Mouse (Mus musculus) c-Kit-positive CD71-positive TER-119-positive erythroid progenitor cells, embryonic 14.5 days (primary cell): ENCODE results near the gene Ggta1.
"Not testable (repeated sequence)": the region's sequence is repeated elsewhere in the genome, so short reads cannot be mapped to it uniquely, and the experiment has no call there.

Source experiments
- DNase-seq: peaks from one replicate; pipeline ENCODE4 v3.0.0-alpha.2; 2013; ENCODE audit warnings: low spot score

Gene Ggta1

DNA sequence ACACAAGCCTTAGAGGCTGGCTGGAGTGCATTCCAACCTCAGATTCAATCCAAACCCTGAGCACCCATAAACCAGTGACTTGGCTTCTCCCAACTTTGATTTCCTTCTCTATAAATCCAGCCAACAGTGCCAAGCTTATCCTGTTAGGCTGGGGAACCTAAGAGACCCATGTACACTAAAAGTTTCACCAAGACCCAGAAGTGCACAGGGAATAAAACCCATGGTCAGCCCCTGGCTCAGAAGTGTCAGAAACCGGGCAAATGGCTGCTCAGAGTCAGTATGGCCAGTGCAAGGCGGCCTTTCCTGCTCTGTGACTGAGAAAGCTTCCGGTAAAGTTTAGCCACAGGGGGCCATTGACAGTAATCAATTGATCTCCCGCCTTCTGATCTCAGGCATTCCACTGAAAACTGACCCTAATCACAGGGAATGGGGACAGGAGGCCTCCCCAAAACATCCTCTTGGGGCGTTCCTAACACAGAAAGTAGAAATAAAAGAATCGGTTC is 2.6 kb downstream of the Ggta1 start:
- no peak for DNase-seq

DNA sequence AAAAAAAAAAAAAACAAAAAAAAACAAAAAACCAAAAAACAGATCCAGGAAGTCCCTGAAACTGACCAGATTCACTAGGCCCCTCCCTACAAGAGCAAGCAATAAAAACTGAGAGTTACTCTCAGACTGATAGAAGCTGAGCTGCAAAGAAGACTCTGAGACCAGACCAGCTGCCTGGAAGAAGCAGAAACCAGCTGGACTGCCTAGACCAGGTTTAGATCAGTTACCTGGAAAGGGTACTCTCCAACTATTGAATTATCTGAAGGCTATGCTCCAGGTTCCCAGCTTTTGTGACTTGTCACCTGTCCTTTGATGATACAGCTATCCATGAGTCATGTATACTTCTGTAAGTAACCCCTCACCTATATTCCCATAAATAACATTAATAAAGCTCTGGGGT is 3.7 kb downstream of the Ggta1 start:
- no peak for DNase-seq

DNA sequence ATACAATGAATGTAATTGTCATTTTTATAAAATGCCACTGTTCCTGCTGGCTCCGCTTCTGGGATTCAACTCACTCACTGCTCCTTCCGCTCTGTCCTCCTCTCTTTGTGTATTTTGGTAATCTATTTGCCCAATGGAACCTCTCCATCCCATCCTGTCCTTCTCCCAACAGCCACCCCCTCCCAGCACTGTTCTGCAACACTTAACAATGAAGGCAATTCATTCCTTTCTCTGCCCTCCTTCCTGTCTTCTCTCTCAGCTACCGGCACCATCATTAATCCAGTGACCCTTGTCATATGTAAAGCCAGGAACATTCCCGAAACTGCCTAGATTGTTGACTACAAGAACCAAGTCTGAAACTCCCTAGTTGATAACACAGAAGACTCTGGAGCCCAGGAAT is 4.6 kb downstream of the Ggta1 start:
- DNase-seq: no peak

DNA sequence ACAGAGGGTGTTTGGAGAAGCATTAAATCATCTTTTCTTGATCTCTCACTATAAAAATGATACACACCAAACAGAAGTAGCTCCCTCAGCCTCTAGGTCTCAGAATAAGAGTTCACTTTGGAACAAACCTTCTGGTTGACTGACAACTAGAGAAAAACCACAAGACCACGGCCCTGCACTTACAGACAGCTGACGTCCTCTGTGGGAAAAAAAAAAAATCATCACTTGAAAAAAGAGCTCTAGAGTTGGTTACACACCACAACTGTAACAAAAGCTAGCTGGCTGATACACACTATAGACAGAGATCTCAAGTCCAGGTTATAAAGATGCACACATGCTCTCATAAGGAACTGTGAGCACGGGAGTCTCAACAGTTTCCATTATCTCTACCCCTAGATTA is 9.3 kb downstream of the Ggta1 start:
- DNase-seq: no peak

DNA sequence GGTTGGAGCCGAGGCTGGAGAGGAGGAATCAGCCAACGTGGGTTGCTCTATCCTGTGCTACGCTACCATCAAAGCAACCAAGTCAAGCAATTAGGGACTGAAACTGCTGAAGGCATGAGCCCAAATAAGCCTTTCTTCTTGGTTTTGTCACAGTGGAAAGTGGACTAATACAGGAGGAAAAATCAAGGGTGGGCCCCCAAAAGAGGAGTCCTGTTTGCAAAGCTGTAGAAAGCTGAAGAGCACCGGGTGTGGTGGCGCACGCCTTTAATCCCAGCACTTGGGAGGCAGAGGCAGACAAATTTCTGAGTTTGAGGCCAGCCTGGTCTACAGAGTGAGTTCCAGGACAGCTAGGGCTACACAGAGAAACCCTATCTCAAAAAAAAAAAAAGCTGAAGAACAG is 10.3 kb downstream of the Ggta1 start:
- not testable (repeated sequence) for DNase-seq

DNA sequence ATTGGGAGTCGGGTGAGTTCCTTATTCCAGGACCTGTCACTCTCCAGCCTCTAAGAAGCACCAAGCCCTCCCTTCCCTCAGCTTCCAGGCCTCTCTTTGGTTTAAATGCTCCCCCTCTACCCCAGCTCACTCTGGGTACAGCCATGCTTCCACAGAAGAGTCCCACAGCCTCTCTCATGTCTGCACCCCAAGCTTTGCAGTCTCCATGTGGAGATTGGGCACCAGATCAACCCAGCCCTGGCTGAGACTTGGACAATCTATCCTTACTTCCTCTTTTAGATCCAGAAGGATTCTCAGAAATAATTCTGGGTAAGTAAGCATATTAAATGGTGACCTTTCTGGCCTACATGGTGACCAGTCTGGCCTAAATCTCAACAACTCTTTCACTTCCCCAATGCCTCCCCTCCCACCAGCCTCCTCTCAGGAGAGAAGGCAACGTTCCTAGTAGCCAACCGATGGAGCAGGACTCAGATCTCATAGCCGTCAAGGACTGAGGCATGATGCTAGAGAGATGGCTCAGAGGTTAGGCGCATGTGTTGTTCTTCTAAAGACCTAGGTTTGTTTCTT is 11.5 kb downstream of the Ggta1 start:
- no peak for DNase-seq

DNA sequence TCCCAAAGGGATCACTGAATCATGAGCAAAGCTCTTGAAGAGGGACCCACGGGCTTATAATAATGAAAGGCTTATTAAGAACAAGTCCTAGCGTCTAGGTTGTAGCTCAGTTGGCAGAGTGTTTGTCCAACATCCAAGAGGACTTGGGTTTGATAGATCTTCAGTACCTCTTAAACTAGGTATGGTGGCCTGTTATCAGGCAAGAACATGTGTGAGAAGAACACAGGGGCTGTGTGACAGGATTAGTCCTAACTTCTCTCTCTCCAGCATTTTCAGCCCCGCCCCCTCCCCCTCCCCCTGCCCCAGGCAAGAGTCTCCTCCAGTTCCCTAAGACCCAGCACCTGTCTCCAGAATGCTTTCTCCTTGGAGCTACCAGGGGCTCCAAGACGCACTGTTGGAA is 12.2 kb downstream of the Ggta1 start:
- peak; percentile 45 for DNase-seq

DNA sequence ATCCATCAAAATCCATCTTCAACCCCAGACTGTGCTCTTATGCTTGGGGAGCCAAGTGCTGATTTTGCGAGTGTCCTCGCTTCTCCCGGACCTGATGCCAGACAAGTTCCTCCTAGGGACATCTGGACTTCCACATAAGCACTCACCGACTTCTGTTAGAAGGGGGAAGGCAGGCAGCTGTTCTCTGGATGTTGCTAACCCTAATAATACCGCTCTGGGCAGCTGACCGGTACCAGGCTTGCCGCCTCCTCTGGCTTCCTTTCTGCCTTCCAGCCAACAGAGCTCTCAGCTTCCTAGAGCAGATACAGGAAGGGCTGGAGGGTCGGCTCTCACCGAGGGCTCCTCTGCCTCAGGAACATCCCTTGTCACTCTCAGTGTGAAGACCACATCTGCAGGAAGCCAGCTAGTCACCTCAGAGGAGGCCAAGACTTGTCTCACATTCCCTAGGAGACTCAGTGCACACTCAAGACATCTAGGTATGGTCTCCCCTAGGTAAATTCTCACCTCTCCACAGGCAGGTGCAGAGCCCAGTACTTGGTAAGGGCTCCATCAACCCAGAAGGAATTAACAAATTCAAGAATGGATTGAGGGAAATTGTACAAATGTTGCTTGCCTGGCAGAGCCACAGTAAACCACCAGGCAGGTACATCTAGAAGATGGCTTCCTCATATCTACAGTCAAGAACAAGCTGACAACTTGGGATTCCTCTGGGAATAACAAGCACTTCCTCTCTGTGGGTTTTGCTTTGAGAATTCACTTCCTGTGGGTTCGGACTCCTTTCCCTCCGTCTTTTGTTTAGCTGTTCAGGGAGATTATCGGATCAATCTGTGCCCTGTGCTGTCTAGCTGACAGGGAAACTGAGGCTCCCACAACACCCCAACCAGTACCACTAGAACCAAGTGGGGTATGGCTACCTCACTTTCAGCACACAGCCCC is 13.1 kb downstream of the Ggta1 start:
- no peak for DNase-seq

DNA sequence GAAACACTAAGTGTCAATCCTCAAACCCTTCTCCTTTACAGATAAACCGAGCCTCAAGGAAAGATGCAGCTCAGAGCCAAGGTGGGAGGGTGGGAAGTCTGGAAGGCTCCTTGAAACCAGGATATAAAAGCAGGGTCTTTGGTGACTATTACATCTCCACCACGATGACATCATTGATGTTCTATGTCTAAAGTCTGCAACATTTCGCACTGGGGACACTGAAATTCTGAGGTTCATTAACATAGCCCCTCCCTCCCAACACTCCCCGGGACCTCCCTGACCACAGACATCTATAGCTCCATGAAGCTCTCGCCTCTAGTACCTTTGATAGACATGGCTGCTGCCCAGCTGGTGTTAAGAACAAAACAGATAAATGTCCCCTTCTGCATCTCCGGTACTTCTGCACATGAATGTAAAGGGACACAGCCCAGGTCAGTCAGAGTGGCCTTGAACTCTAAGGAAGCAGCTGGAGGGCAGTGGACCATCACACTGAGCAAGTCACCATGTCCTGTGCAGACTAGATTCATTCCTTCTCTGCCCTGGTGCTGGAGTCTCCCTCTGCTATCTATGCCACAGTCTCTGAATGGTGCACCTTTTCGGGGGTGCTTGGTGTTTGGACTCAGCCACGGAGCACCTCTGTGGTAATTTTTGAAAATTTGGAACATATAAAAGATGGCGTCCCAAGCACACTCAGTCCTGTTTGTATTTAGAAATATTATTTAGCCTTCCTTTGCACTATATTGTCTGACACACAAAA is 13.9 kb downstream of the Ggta1 start:
- no peak for DNase-seq

DNA sequence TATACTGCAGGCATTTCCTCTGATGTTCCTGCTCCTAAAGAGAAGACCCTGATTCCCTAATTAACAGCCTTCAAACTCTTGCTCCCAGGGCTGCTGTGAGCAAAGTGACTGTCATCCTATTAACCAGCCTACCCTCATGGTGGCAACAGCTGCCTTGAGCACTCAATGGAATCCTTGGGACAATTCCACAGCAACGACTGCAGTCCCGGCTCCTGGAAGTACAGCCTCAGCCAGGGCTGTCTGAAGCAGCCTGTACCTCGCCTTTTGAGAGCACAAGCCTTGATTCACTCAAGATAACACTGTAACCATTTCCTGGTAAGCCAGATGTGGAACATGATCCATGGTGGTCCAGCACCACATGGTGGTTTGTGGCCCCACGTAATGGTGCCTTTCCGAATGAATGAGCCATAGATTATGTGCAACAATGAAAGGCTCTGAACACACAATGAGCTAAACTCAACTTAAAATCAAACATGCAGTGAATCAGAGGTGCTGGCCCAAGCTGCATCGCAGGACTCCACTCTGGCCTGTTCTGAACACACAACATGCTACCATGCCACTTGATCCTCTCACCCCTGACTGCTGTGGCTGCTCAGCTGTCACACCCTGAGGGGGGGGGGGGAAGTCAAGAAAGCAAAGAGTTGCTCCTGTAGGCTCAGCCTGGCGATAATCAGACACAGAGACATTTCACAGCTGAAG is 14.7 kb downstream of the Ggta1 start:
- no peak for DNase-seq

DNA sequence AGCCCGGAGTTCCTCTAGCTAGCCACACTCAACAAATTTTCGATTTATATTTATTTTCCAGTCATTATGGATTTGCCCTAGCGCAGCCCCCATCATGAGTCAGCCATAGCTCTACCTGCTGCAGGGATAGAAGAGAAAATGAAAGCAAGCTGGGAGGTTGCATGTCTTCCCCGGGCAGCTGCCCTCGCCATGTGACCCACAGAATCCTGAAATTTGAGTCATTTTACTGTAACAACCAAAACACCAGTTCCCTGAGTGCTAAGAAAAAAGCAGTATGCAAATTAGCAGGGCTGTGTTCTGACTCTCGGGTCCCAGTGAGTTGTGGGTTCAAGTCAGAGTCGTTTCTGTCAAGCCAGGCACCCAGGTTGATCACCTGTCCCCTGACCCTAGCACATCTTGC is 15.6 kb downstream of the Ggta1 start:
- no peak for DNase-seq

DNA sequence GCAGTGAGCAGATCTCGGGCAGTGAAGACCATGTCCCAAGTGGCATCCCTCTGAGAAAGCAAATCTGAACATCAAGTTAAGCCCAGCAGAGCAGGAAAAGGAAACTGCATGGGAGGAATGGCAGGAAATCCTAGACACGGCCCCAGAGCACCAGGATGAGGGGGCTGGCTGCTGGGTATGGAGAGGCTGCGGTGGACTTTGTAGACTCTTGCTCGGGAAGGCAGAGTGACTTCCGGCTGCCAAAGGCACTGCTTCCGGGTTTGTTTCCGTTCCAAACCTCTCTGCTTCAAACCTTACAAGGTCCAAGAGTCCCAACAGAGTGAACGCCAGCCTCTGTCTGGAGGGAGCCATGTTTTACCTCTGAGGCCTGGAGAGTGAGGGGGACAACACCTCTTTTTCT is 16.2 kb downstream of the Ggta1 start:
- no peak for DNase-seq

DNA sequence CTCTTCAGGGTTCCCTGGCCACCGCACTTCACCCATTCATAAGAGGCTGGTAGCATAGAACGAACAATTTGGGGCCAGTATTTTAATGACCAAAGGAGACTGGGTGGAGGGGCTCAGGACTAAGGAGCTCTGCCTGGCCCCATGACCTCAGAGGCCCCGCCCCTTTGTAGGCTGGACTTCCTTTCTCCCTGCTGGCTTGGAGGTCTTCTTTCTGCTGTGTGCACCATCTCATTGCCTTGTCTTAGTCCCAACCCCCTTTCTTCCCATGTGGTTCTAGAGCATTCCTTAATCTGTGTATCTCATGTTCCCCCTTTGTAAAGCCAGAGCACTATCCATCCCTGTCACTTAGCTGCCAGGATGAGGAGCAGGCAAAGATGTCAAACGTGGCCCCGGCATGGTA is 16.7 kb downstream of the Ggta1 start:
- no peak for DNase-seq

DNA sequence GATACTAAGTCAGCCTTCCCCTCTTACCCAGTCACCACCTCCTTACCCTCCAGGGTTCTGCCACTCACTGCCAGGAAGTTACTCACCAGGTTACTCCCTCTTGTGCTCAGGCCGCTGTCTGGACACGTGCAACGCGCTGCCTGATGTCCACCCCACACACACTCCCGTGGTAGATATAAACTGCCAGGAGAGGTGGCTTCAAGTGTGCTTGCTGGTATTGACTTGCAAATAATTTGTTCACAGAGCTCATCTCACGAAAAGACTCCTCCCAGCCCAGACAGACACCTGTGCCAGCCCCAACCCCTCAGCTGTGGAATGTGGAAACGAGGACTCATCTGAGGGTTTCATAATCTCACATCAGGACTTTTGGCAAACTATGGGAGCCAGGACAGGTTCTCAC is 17.4 kb downstream of the Ggta1 start:
- DNase-seq: no peak

DNA sequence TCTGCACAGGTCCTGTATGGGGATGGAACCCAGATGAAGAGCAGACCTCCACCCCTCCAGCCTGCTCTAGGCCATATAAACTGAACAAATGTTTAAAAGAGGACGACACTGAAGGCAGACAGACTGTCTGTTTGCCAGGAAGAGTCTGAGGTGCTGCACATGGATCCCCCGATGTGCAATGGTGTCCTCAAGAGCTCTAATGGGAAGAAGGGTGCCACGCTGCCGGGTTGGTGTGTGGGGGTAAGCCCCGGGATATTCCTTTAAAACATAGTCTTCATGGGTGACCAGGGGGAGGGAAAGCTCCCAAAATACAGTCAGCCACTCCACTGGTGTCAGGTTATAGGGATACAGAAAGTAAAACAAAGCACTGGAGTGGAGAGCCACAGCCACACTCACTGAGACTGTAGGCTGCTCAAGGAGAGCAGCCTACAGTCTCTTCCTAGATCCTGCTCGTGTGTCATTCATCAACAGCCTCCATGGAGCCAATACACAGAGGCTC is 18.2 kb downstream of the Ggta1 start:
- DNase-seq: no peak

DNA sequence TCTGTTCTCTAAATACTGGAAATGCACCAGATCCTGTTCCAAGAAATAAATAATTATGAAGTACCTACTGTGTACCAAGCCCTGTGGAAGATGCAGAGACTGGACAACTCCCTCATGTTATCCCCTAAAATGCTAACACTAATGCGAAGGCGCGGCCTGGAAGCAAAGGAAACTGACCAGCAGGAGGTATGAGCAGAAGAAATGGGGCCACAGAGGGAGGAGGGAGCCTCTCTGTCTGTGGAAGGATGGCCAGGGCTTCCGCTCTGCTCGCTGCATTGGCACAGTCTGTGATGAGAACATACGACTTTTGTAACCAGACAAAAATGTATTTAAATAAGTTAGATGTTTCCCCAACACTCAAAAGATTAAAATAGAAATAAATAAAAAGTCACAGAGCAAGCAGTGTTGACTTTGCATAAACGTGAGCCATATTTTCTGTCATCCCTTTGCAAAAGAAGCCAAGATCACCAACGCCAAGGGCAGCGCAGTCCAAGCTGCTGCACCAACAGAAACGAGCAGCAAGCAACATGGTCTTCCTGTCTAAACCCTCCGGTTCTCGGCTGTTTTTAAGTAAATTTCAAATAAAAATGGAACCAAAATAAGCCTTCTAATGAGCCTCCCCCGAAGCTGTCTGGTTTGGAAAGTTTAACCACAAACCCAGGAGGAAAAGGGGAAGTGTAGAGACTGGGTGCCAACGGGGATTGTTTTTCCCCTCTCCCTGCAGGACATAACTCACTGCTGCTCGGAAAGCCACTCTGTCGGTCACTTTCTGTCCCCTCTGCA is 18.9 kb downstream of the Ggta1 start:
- no peak for DNase-seq

DNA sequence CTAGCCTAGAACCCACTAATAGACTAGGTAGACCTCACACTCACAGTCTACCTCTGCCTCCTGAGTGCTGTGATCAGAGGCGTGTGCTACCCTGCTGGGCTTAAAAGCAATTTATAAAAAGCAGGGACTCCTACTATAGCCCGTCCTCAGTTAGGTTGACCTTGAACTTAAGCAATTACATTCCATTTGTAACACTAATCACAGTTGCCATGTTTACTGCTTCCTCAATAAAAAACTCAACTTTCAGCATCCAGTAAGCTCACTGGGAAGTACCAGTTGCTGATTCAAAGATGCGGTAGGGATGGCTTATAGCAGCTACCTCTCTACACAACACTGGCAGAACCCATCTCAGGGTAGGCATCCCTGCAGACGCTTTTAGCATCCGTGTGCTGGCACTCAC is 19.7 kb downstream of the Ggta1 start:
- DNase-seq: no peak

DNA sequence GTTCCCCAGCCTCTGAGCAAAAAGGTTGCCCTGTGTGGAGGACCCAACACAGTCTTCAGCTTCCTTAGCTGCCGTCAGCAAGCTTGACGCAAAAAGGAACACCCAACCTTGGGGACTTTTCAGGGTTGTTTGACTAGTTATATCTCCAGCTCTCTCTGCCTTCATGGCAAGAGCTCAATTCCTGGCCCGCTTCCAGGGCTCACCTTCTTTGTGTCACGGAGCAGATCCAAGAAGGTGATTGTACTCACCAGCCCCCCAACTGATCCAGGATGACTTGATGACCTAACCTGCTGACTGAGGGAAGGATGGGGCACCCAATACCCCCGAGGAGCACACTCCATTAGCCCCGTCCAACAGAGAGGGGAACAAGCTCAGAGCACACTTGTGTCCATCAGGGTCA is 21.0 kb downstream of the Ggta1 start:
- DNase-seq: no peak

DNA sequence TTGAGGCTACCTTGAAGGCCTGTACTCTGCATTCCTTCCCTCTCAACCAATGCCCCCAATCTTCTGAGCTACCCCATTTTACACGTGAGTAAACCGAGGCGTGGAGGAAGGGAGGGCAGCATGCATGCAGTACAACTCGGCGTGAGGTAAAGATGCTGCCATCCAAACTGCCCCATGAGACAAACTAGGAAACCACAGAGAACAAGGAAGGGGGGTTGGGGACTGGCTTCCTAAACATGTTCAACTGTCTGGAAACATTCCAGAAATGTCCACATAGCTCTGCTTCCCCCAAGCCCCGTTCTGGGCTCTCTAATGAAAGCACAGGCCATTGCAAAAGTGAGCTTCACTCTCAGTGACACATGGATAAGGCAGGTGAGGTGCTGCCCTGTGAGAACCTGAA is 21.6 kb downstream of the Ggta1 start:
- no peak for DNase-seq

DNA sequence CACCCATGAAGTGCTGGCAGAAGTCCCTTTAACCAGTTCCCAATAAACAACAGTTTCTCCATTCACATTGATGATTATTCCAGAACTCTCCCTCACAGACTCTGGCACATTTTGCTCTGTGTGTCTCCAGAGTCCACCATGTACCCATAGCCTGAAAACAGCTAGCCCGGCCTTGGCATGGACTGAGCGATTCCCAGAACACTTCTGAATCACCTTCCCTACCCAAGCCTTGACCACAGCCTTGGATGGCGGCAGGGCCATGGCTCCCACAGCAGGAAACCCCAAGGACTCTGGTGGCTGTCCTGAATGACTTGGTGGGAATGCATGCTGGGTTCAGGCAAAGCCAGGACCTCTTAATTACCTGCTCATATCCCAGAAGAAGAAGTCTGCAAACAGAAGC is 22.6 kb downstream of the Ggta1 start:
- DNase-seq: no peak

DNA sequence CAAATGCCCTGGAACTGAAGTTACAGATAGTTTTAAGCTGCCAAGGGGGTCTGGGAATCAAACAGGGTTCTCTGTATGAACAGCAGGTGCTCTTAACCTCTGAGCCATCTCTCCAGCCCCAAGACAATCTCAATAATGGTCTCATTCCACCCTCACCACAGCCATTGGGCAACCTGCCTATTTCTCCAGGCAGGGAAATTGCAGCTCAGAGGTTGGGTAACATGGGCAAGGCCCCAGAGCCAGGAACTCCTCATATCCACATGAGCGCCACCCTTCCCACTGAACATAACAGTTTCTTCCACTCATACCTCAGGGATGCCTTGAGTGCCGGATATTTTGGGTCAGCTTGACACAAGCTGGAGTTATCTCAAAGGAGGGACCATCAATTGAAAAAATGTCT is 25.2 kb downstream of the Ggta1 start:
- DNase-seq: no peak
